ENCODE assay signal across 8 mouse cellular contexts in the genomic region with DNA sequence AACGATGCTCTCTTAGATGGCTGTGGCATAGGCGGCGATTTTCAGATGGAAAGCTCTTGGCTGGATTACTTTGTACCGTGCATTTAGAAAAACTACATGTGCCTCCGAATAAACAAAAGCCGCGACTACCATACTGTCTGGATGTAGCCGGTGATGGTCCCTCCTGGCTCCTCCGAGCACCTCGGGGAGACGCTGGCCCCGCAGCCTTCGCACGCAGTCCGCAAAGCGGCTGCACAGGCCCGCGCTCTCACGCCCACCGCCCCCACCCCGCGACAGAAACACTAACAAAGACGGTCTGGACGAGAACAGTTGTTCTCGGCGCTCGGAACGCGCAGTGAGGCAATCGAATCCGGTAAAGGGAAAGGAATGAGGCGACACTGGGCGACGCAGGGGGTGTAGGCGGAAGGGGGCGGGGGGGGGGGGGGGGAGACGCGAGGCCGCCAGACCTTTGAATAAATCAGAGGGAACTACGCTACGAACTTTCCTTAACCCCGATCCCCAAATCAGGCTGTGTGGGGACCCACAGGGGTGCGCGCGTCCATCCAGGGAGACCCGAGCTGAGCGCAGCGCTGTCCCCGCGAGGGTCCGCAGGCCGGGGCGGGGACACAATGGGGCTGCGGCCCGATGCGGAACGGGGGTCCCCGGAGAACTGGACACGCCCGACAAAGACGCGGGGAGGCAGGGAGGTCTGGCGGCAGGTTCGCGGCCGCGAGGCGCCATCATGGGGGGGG. TPM values are rescaled to one million over a fixed set of nuclear protein-coding genes. Genes with fewer than 3 reads are reported as not detected.
A peak's percentile ranks its signal among the peaks of the same experiment; 100 is the strongest.
DNase-seq lines count a peak whose midpoint lies in the region; ATAC-seq lines count a peak whose summit lies in the region.

No protein-coding gene starts in this region.

- ATAC-seq in lung, embryonic 16.5 days (ENCODE audit: low read depth) = peak; percentile 59

- peak overlapping the region; percentile 84 for H3K27ac ChIP-seq in lung, embryonic 16.5 days (ENCODE audit: low read length)

- H3K4me2 ChIP-seq in lung, embryonic 16.5 days (ENCODE audit: low read depth, low read length) = peak overlapping the region; percentile 79

- peak overlapping the region; percentile 93 for H3K4me3 ChIP-seq in lung, embryonic 16.5 days (ENCODE audit: low read length)

- no peaks in the 10 kb centered on the region for H3K27me3 ChIP-seq in lung, embryonic 16.5 days (ENCODE audit: control insufficient read depth, insufficient read depth, low read depth, low read length)

- H3K9me3 ChIP-seq in lung, embryonic 16.5 days (ENCODE audit: control insufficient read depth, low read length) = no peaks in the 10 kb centered on the region

- H3K36me3 ChIP-seq in lung, embryonic 16.5 days (ENCODE audit: control insufficient read depth, insufficient read depth, low read length) = no peaks in the 10 kb centered on the region

- peaks cover 24% of the 10 kb centered on the region for H3K4me1 ChIP-seq in lung, embryonic 16.5 days (replicated peaks; ENCODE audit: control insufficient read depth, insufficient read depth, low read length)

- H3K9ac ChIP-seq in lung, embryonic 16.5 days (ENCODE audit: low read length) = peak overlapping the region; percentile 98

- WGBS in lung, embryonic 16.5 days = under 1% methylated on average over 56 of the region's 68 CpGs

- DNase-seq in urinary bladder, postnatal 14 days (ENCODE audit: low spot score) = peak; percentile 59
- no peak for DNase-seq in urinary bladder, postnatal 4 days (ENCODE audit: low spot score in 2 of 2)
- peak; percentile 61 to 63 for DNase-seq in cerebellum, postnatal 25 days
- DNase-seq in heart, adult 8-10 months (ENCODE audit: low spot score) = peak; percentile 48
- peak; percentile 74 for DNase-seq in kidney, postnatal 10 days
- peak; percentile 60 for DNase-seq in retina, embryonic 14.5 days (ENCODE audit: low spot score)
- no peak for DNase-seq in urinary bladder, postnatal 10 days (ENCODE audit: low spot score)

RNA-seq across cellular contexts. Expression of a gene that starts 0.9 kb away (rescaled TPM):
- 10 to 100 TPM; 11.2 to 17.7 (median 12.7) TPM for total RNA-seq in heart, adult 8-10 months (2022)
- 37.2 and 39.8 TPM in 2 replicates for polyA plus RNA-seq in lung, embryonic 16.5 days (2015; fragmentation: Nextera tagmentation; extraction: Ambion mirVana)

Comparison
In these comparisons a context has a peak if more than half of its experiments do, and no peak if none do; other contexts are left out.
1. DNase-seq: peak in urinary bladder, postnatal 14 days (single experiment), cerebellum, postnatal 25 days (2 of 2), heart, adult 8-10 months (single experiment), kidney, postnatal 10 days (single experiment) and retina, embryonic 14.5 days (single experiment); none in urinary bladder, postnatal 4 days (0 of 2) and urinary bladder, postnatal 10 days (single experiment).